In genomic region chr10:42578698-42579474, GRCm38 (mm10) we compare ENCODE assay signal across 10 mouse cellular contexts. TPM values are rescaled to one million over a fixed set of nuclear protein-coding genes. Genes with fewer than 3 reads are reported as not detected.
A peak's percentile ranks its signal among the peaks of the same experiment; 100 is the strongest.
DNase-seq lines count a peak whose midpoint lies in the region; ATAC-seq and TF ChIP-seq lines count a peak whose summit lies in the region.
"Had no signal": no experiment of that assay in that cellular context is flagged by ENCODE, and none has a peak within 500 bp of the region (broad histone marks: within the 10 kb centered on the region; RNA-seq: fewer than 3 reads in every experiment).

No protein-coding gene starts in this region.

- peak overlapping the region; percentile 12; the same call in 1 of the 2 replicates for H3K4me3 ChIP-seq in hindbrain, embryonic 12.5 days
- no peak overlapping the region for H3K4me3 ChIP-seq in hindbrain, embryonic 13.5 days
- H3K4me3 ChIP-seq in embryonic facial prominence, embryonic 11.5 days (ENCODE audit: low read depth, low read length) = no peak overlapping the region
- H3K4me3 ChIP-seq in intestine, embryonic 15.5 days (replicated peaks) = peak overlapping the region; percentile 7; the same call in 1 of the 2 replicates
- no peak overlapping the region for H3K4me3 ChIP-seq in stomach, postnatal 0 days (ENCODE audit: low read depth, low read length)

- no peak overlapping the region for H3K4me2 ChIP-seq in hindbrain, embryonic 12.5 days (replicated peaks)
- H3K4me2 ChIP-seq in hindbrain, embryonic 13.5 days = no peak overlapping the region
- H3K4me2 ChIP-seq in embryonic facial prominence, embryonic 11.5 days (ENCODE audit: low read depth, low read length) = peak overlapping the region; percentile 32
- no peak overlapping the region; the same call in 1 of the 2 replicates for H3K4me2 ChIP-seq in intestine, embryonic 15.5 days (replicated peaks)
- no peak overlapping the region for H3K4me2 ChIP-seq in stomach, postnatal 0 days (replicated peaks; ENCODE audit: low read depth)

- no peak overlapping the region for H3K27ac ChIP-seq in hindbrain, embryonic 12.5 days
- H3K27ac ChIP-seq in hindbrain, embryonic 13.5 days = no peak overlapping the region
- H3K27ac ChIP-seq in embryonic facial prominence, embryonic 11.5 days (replicated peaks; ENCODE audit: low read depth, low read length) = no peak overlapping the region
- H3K27ac ChIP-seq in intestine, embryonic 15.5 days = no peak overlapping the region
- H3K27ac ChIP-seq in stomach, postnatal 0 days (replicated peaks) = no peak overlapping the region
- H3K27ac ChIP-seq: liver, embryonic 14.5 days had no signal

- intact Hi-C loops in left cerebral cortex, postnatal 4 days (cut with DNase I) = no loop called here

- no peak for TF ChIP-seq POLR2A in brain, embryonic 14.5 days (IDR thresholded peaks at IDR 0.05; ENCODE audit: borderline replicate concordance, extremely low read depth, insufficient read depth, insufficient read length, poor library complexity, severe bottlenecking)

- H3K9ac ChIP-seq in hindbrain, embryonic 12.5 days = no peak overlapping the region; the same call in 1 of the 2 replicates
- no peak overlapping the region for H3K9ac ChIP-seq in hindbrain, embryonic 13.5 days
- H3K9ac ChIP-seq in embryonic facial prominence, embryonic 11.5 days (replicated peaks; ENCODE audit: low read length) = no peak overlapping the region
- H3K9ac ChIP-seq in intestine, embryonic 15.5 days = no peak overlapping the region
- H3K9ac ChIP-seq in stomach, postnatal 0 days (ENCODE audit: low read length) = no peak overlapping the region
- H3K9ac ChIP-seq: liver, embryonic 14.5 days had no signal

- no peak for TF ChIP-seq CTCF in brain, embryonic 14.5 days (IDR thresholded peaks at IDR 0.05; ENCODE audit: borderline replicate concordance, extremely low read depth, insufficient read depth, insufficient read length)
- TF ChIP-seq CTCF in stomach, postnatal 0 days (IDR thresholded peaks at IDR 0.05; ENCODE audit: low read depth) = no peak

- H3K27me3 ChIP-seq in hindbrain, embryonic 12.5 days = peaks cover 98% of the 10 kb centered on the region
- H3K27me3 ChIP-seq in hindbrain, embryonic 13.5 days = peaks cover 99% of the 10 kb centered on the region
- peaks cover 84% of the 10 kb centered on the region for H3K27me3 ChIP-seq in embryonic facial prominence, embryonic 11.5 days (ENCODE audit: control insufficient read depth, insufficient read depth, low read length)
- H3K27me3 ChIP-seq in intestine, embryonic 15.5 days (replicated peaks) = peaks cover 93% of the 10 kb centered on the region
- H3K27me3 ChIP-seq in stomach, postnatal 0 days (ENCODE audit: control insufficient read depth, insufficient read depth, low read length) = peaks cover 45% of the 10 kb centered on the region

- H3K36me3 ChIP-seq in hindbrain, embryonic 12.5 days = no peaks in the 10 kb centered on the region
- H3K36me3 ChIP-seq in hindbrain, embryonic 13.5 days = no peaks in the 10 kb centered on the region
- no peaks in the 10 kb centered on the region for H3K36me3 ChIP-seq in embryonic facial prominence, embryonic 11.5 days (replicated peaks; ENCODE audit: control insufficient read depth, insufficient read depth, low read depth, low read length)
- no peaks in the 10 kb centered on the region for H3K36me3 ChIP-seq in intestine, embryonic 15.5 days
- no peaks in the 10 kb centered on the region for H3K36me3 ChIP-seq in stomach, postnatal 0 days (ENCODE audit: control insufficient read depth, insufficient read depth, low read length)

- H3K4me1 ChIP-seq in hindbrain, embryonic 12.5 days = peaks cover 22% of the 10 kb centered on the region
- H3K4me1 ChIP-seq in hindbrain, embryonic 13.5 days (replicated peaks) = peaks cover 24% of the 10 kb centered on the region
- H3K4me1 ChIP-seq in embryonic facial prominence, embryonic 11.5 days (ENCODE audit: control insufficient read depth, insufficient read depth, low read length) = no peaks in the 10 kb centered on the region; the same call in none of the 2 replicates
- H3K4me1 ChIP-seq in intestine, embryonic 15.5 days (replicated peaks) = peaks cover 15% of the 10 kb centered on the region
- H3K4me1 ChIP-seq in stomach, postnatal 0 days (replicated peaks; ENCODE audit: control insufficient read depth, insufficient read depth) = no peaks in the 10 kb centered on the region

- WGBS in hindbrain, embryonic 12.5 days = 1% methylated on average over 22 of the region's 22 CpGs
- WGBS in hindbrain, embryonic 13.5 days = 1% methylated on average over 22 of the region's 22 CpGs
- WGBS in embryonic facial prominence, embryonic 11.5 days = 0% methylated on average over 22 of the region's 22 CpGs
- WGBS in intestine, embryonic 15.5 days = 1% methylated on average over 22 of the region's 22 CpGs
- 3% methylated on average over 22 of the region's 22 CpGs for WGBS in stomach, postnatal 0 days

- DNase-seq in brain, embryonic 14.5 days (ENCODE audit: low read depth) = peak; percentile 71
- no peak for DNase-seq in embryonic facial prominence, embryonic 11.5 days (ENCODE audit: low spot score)
- no peak for DNase-seq in stomach, postnatal 0 days (ENCODE audit: low spot score)
- DNase-seq in left cerebral cortex, postnatal 4 days = no peak
- DNase-seq: thymus, postnatal 14 days had no signal

- no peak for TF ChIP-seq EP300 in stomach, postnatal 0 days (optimal IDR thresholded peaks at IDR 0.05)

- no peak for ATAC-seq in hindbrain, embryonic 12.5 days (ENCODE audit: low FRiP score)
- no peak for ATAC-seq in hindbrain, embryonic 13.5 days (ENCODE audit: low FRiP score)
- ATAC-seq in embryonic facial prominence, embryonic 11.5 days (replicated peaks; ENCODE audit: insufficient number of reproducible peaks, low FRiP score, low TSS enrichment, low read depth) = no peak
- ATAC-seq in intestine, embryonic 15.5 days = no peak
- no peak for ATAC-seq in stomach, postnatal 0 days (ENCODE audit: low FRiP score, low TSS enrichment)

- H3K9me3 ChIP-seq in hindbrain, embryonic 12.5 days (replicated peaks) = no peaks in the 10 kb centered on the region
- H3K9me3 ChIP-seq in hindbrain, embryonic 13.5 days = no peaks in the 10 kb centered on the region
- H3K9me3 ChIP-seq in embryonic facial prominence, embryonic 11.5 days (replicated peaks; ENCODE audit: control insufficient read depth, low read length) = no peaks in the 10 kb centered on the region
- H3K9me3 ChIP-seq in intestine, embryonic 15.5 days = no peaks in the 10 kb centered on the region
- H3K9me3 ChIP-seq in stomach, postnatal 0 days (ENCODE audit: control insufficient read depth, low read length) = no peaks in the 10 kb centered on the region

RNA-seq across cellular contexts. Expression of gene Nr2e1, which starts 4.5 kb away (rescaled TPM):
- polyA plus RNA-seq in hindbrain, embryonic 12.5 days (2016; fragmentation: Nextera tagmentation; extraction: Ambion mirVana) = 1.1 and 2.1 TPM in 2 replicates
- 0.39 and 0.49 TPM in 2 replicates for polyA plus RNA-seq in hindbrain, embryonic 13.5 days (2015; fragmentation: Nextera tagmentation; extraction: Ambion mirVana)
- 14.6 and 34.7 TPM in 2 replicates for polyA plus RNA-seq in brain, embryonic 14.5 days (2012; rRNA removed)
- polyA plus RNA-seq in embryonic facial prominence, embryonic 11.5 days (2014; fragmentation: Nextera tagmentation; extraction: Ambion mirVana) = 8.6 and 11.8 TPM in 2 replicates
- polyA plus RNA-seq in intestine, embryonic 15.5 days (2015; fragmentation: Nextera tagmentation; extraction: Ambion mirVana) = 0.05 TPM in 1 of 2 replicates, not detected in the other
- polyA plus RNA-seq in stomach, postnatal 0 days (2015; fragmentation: Nextera tagmentation; extraction: Ambion mirVana) = 0.04 TPM in 1 of 2 replicates, not detected in the other
- 10 to 100 TPM; 11.1 to 13.1 TPM for total RNA-seq in left cerebral cortex, postnatal 4 days (2021)
- total RNA-seq: ES-E14 had no signal
- polyA plus RNA-seq: liver, embryonic 14.5 days had no signal

RNA-seq across cellular contexts. Expression of gene Ostm1, which starts 4.7 kb away (rescaled TPM):
- polyA plus RNA-seq in hindbrain, embryonic 12.5 days (2016; fragmentation: Nextera tagmentation; extraction: Ambion mirVana) = 24.9 TPM in 2 replicates
- 32.0 and 32.2 TPM in 2 replicates for polyA plus RNA-seq in hindbrain, embryonic 13.5 days (2015; fragmentation: Nextera tagmentation; extraction: Ambion mirVana)
- 29.2 and 37.4 TPM in 2 replicates for polyA plus RNA-seq in brain, embryonic 14.5 days (2012; rRNA removed)
- 15.5 and 16.0 TPM in 2 replicates for polyA plus RNA-seq in embryonic facial prominence, embryonic 11.5 days (2014; fragmentation: Nextera tagmentation; extraction: Ambion mirVana)
- polyA plus RNA-seq in intestine, embryonic 15.5 days (2015; fragmentation: Nextera tagmentation; extraction: Ambion mirVana) = 14.5 and 16.3 TPM in 2 replicates
- polyA plus RNA-seq in stomach, postnatal 0 days (2015; fragmentation: Nextera tagmentation; extraction: Ambion mirVana) = 13.0 and 13.5 TPM in 2 replicates
- total RNA-seq in left cerebral cortex, postnatal 4 days (2021) = 10 to 100 TPM; 32.0 to 34.1 TPM

Comparison
In these comparisons a context has a peak if more than half of its experiments do, and no peak if none do; other contexts are left out.
1. H3K4me3 ChIP-seq: peak in hindbrain, embryonic 12.5 days (single experiment) and intestine, embryonic 15.5 days (single experiment); none in hindbrain, embryonic 13.5 days (single experiment), embryonic facial prominence, embryonic 11.5 days (single experiment) and stomach, postnatal 0 days (single experiment).